In the genomic region with DNA sequence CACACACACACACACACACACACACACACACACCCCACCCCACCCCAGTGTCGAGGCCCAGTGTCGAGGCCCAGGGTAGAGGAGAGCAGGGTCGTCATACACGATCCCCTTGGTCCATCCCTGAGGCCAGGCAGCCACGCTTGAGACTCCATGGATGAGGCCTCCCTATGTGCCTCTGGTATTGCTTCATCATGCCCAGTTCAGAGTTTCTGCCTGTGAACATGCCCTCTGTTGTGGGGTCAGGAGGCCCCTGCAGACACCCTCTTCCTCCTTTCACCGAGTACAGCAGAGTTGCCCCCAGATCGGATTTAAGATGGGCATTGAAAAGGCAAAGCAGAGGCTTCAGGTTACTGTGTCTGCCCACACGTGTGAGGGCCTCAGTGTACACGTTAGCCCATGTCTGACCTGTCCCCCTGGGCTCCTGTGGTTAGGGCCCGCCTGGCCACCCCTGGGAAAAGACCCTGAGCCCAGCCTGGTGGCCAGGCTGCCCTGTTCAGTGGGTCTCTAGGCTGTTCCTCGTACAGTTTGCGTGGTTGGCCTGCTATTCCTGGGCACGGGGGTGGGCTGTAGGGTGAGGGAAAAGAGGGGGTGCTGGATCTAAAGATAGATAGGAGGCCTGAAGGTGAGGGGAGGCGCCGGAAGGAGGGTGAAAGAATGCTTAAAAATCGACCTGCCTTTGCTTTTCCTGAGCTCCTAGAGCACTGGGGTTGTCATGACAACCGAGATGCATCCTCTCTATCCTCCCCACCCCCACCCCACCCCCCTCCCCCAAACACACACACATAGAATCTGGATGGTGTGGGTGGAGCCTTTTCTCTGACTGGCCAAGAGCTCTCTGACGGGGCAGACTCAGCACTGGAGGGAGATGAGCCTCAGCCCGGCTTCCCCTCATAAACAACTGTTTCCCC, we compare ENCODE assay signal across 10 mouse cellular contexts. TPM values are rescaled to one million over a fixed set of nuclear protein-coding genes. Genes with fewer than 3 reads are reported as not detected.
DNase-seq lines count a peak whose midpoint lies in the region; ATAC-seq and TF ChIP-seq lines count a peak whose summit lies in the region.
"Had no signal": no experiment of that assay in that cellular context is flagged by ENCODE, and none has a peak within 500 bp of the region (broad histone marks: within the 10 kb centered on the region; RNA-seq: fewer than 3 reads in every experiment).

No protein-coding gene starts in this region.

- peak; percentile 78 for ATAC-seq in forebrain, embryonic 14.5 days

- peak overlapping the region; percentile 73 for H3K27ac ChIP-seq in layer of hippocampus, adult 2 months
- 0 out of 2 replicates have a peak overlapping the region, but pooled peaks have one; percentile 23 for H3K27ac ChIP-seq in forebrain, embryonic 14.5 days (ENCODE audit: low read depth, low read length)
- H3K27ac ChIP-seq in midbrain, embryonic 10.5 days (replicated peaks) = peak overlapping the region; percentile 81
- H3K27ac ChIP-seq: liver, embryonic 15.5 days had no signal

- 0 out of 2 replicates have a peak, but pooled peaks cover 3% of the 10 kb centered on the region for H3K4me1 ChIP-seq in forebrain, embryonic 14.5 days (ENCODE audit: control insufficient read depth, insufficient read depth, low read length)
- peaks cover 32% of the 10 kb centered on the region for H3K4me1 ChIP-seq in midbrain, embryonic 10.5 days
- H3K4me1 ChIP-seq: liver, embryonic 15.5 days had no signal

- no peaks in the 10 kb centered on the region for H3K36me3 ChIP-seq in forebrain, embryonic 14.5 days (ENCODE audit: control insufficient read depth, insufficient read depth, low read length)
- no peaks in the 10 kb centered on the region for H3K36me3 ChIP-seq in midbrain, embryonic 10.5 days
- H3K36me3 ChIP-seq: liver, embryonic 15.5 days had no signal

- 29% methylated on average over 18 of the region's 19 CpGs for whole genome bisulfite sequencing in forebrain, embryonic 14.5 days
- 31% methylated on average over 19 of the region's 19 CpGs for WGBS in midbrain, embryonic 10.5 days

- H3K9me3 ChIP-seq in forebrain, embryonic 14.5 days (replicated peaks; ENCODE audit: control insufficient read depth, low read length) = no peaks in the 10 kb centered on the region
- no peaks in the 10 kb centered on the region for H3K9me3 ChIP-seq in midbrain, embryonic 10.5 days (replicated peaks)
- H3K9me3 ChIP-seq: liver, embryonic 15.5 days had no signal

- no peak for TF ChIP-seq CTCF in layer of hippocampus, adult 2 months (conservative IDR thresholded peaks at IDR 0.05)

- H3K4me3 ChIP-seq in layer of hippocampus, adult 2 months = no peak overlapping the region
- no peak overlapping the region for H3K4me3 ChIP-seq in forebrain, embryonic 14.5 days (ENCODE audit: low read depth, low read length)
- peak overlapping the region; percentile 33 for H3K4me3 ChIP-seq in midbrain, embryonic 10.5 days
- H3K4me3 ChIP-seq: liver, embryonic 15.5 days had no signal

- H3K4me2 ChIP-seq in forebrain, embryonic 14.5 days (ENCODE audit: low read length) = peak overlapping the region; percentile 23; the same call in 1 of the 2 replicates
- H3K4me2 ChIP-seq: liver, embryonic 15.5 days had no signal

- H3K9ac ChIP-seq in forebrain, embryonic 14.5 days (ENCODE audit: low read length) = no peak overlapping the region; the same call in 1 of the 2 replicates
- H3K9ac ChIP-seq: liver, embryonic 15.5 days had no signal

- H3K27me3 ChIP-seq in forebrain, embryonic 14.5 days (replicated peaks; ENCODE audit: control insufficient read depth, insufficient read depth, low read length) = no peaks in the 10 kb centered on the region
- H3K27me3 ChIP-seq in midbrain, embryonic 10.5 days (ENCODE audit: low read depth, poor library complexity, severe bottlenecking) = no peaks in the 10 kb centered on the region

- no peak for DNase-seq in layer of hippocampus, adult 2 months (ENCODE audit: low spot score in 2 of 2)
- no peak for DNase-seq in layer of hippocampus, adult 8-10 months (ENCODE audit: low spot score in 2 of 2)
- DNase-seq in forebrain, embryonic 14.5 days (ENCODE audit: low spot score) = peak; percentile 79
- peak; percentile 65 for DNase-seq in midbrain, embryonic 10.5 days (ENCODE audit: low spot score)
- peak; percentile 54 for DNase-seq in right cerebral cortex, postnatal 14 days
- no peak for DNase-seq in kidney, adult 8-10 months
- DNase-seq in heart, adult 11 months = no peak
- DNase-seq in ovary, postnatal 36 days (ENCODE audit: low spot score) = no peak
- DNase-seq: kidney, postnatal 36 days had no signal

RNA-seq across cellular contexts. Expression of a gene that starts 41.7 kb away (rescaled TPM):
- total RNA-seq in layer of hippocampus, adult 2 months (2021) = 100 to 1,000 TPM; 318 to 346 TPM
- total RNA-seq in layer of hippocampus, adult 8-10 months (2022) = 100 to 1,000 TPM; 260 to 313 (median 283) TPM
- polyA plus RNA-seq in forebrain, embryonic 14.5 days (2014; fragmentation: Nextera tagmentation; extraction: Ambion mirVana) = 44.1 and 55.9 TPM in 2 replicates
- 11.9 and 18.7 TPM in 2 replicates for polyA plus RNA-seq in midbrain, embryonic 10.5 days (2016; fragmentation: Nextera tagmentation; extraction: Ambion mirVana)

RNA-seq across cellular contexts. Expression of a gene that starts 58.3 kb away (rescaled TPM):
- total RNA-seq in layer of hippocampus, adult 2 months (2021) = 10 to 100 TPM; 28.5 to 36.2 TPM
- total RNA-seq in layer of hippocampus, adult 8-10 months (2022) = 10 to 100 TPM; 27.5 to 34.5 (median 32.9) TPM
- polyA plus RNA-seq in forebrain, embryonic 14.5 days (2014; fragmentation: Nextera tagmentation; extraction: Ambion mirVana) = 40.3 and 41.3 TPM in 2 replicates
- 62.1 and 64.1 TPM in 2 replicates for polyA plus RNA-seq in midbrain, embryonic 10.5 days (2016; fragmentation: Nextera tagmentation; extraction: Ambion mirVana)

Comparison
In these comparisons a context has a peak if more than half of its experiments do, and no peak if none do; other contexts are left out.
1. DNase-seq: peak in forebrain, embryonic 14.5 days (single experiment), midbrain, embryonic 10.5 days (single experiment) and right cerebral cortex, postnatal 14 days (single experiment); none in layer of hippocampus, adult 2 months (0 of 2), layer of hippocampus, adult 8-10 months (0 of 2), kidney, adult 8-10 months (0 of 2), heart, adult 11 months (single experiment) and ovary, postnatal 36 days (single experiment).
2. H3K27ac ChIP-seq: peak in every context shown above with its lines; median percentile 81 in midbrain, embryonic 10.5 days; 73 in layer of hippocampus, adult 2 months; 23 in forebrain, embryonic 14.5 days.